Mouse (Mus musculus): ENCODE data around the gene Pkm.

The Pkm gene

GRCm38 (mm10) chr9:59666016-59666415 lies 9.8 kb downstream of the Pkm start:
- no peak for DNase-seq (ENCODE audit: low spot score)

DNA sequence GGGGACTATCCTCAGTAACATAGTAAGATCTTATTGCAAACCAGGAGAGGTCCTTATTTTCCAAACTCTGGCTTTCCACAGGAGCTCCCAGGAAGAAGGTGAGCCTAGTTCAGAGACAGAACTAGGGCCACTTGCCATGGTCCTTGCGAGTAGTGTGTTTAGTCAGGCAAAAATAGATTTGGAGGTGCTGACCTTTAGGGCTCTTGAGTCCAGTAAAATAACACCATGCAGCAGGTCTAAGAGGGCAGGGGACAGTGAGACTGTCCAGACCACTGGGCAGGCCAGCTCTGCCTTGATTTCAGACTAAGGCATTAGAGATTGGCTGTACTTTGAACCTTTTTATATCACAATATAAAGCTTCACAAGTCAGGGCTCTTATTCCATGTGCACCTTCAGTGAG lies 10.6 kb downstream of the Pkm start:
- DNase-seq (ENCODE audit: low spot score) = no peak

- no peak for DNase-seq (ENCODE audit: low spot score)
These were observed 11.1 kb downstream of the Pkm start for GRCm38 (mm10) chr9:59667250-59667649.

- peak; percentile 46 for DNase-seq (ENCODE audit: low spot score)
These were observed 11.7 kb downstream of the Pkm start for GRCm38 (mm10) chr9:59667904-59668303.

GRCm38 (mm10) chr9:59668473-59668872 lies 12.3 kb downstream of the Pkm start:
- DNase-seq (ENCODE audit: low spot score) = no peak

DNA sequence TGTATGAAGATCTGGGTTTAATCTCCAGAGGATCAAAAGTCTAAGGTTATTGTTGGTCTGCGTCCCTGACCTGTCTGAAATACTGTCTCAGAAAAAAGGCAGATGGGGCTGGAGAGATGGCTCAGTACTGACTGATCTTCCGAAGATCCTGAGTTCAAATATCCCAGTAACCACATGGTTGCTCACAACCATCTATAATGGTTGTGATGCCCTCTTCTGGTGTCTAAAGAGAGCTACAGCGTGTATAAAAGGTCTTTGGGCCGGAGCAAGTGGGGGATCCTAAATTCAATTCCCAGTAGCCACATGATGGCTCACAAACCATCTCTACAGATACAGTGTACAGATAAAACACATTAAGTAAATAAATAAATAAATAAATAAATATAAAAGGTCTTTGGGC lies 13.0 kb downstream of the Pkm start:
- no peak for DNase-seq (ENCODE audit: low spot score)

GRCm38 (mm10) chr9:59672195-59672894 lies 16.2 kb downstream of the Pkm start:
- no peak for DNase-seq (ENCODE audit: low spot score)

- no peak for DNase-seq (ENCODE audit: low spot score)
These were observed 17.3 kb downstream of the Pkm start for GRCm38 (mm10) chr9:59673427-59673826.

- DNase-seq (ENCODE audit: low spot score) = no peak
These were observed 19.4 kb downstream of the Pkm start for GRCm38 (mm10) chr9:59675598-59675997.

DNA sequence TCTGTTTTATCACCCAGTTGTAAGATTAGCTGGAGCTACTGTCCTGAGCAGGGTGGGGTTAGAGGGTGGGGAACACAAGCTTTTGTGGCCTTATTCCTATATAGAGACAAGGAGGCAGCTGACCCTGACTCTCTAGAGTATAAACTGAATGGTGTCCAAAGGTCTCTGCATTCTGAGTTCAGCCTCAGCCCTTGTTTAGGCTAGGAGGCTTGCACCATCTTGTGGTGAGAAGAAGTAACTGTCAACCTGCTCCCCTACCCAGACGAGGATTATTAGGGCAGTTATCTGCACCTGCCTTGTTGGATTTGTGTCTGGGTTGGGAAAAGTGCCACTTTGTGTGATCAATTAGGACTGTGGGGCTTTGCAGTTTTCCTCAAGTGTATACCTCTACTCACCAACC lies 22.1 kb downstream of the Pkm start:
- peak; percentile 56 for DNase-seq (ENCODE audit: low spot score)

GRCm38 (mm10) chr9:59679678-59680533 lies 23.7 kb downstream of the Pkm start, which contains the start of gene Gramd2:
Gene Gramd2 (plus strand): TSS chr9:59680144.
- DNase-seq (ENCODE audit: low spot score) = peak; percentile 91

DNA sequence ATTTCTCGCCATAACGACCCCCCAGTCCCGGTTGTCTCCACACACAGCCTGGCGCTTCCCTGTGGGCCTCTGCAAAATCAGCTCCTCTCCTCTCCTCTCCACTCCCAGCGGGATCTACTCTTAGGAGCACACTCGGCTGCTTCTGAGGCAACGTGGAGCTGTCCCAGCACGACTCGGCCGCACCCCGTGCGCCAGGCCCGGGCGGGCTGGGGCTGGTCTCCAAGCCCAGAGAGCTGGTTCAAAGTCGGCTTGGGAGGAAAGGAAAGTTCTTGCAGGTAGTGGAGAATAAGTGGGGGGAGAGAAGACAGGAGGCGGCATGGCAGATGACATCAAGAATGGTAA lies 24.3 kb downstream of the Pkm start:
- peak; percentile 44 for DNase-seq (ENCODE audit: low spot score)

DNA sequence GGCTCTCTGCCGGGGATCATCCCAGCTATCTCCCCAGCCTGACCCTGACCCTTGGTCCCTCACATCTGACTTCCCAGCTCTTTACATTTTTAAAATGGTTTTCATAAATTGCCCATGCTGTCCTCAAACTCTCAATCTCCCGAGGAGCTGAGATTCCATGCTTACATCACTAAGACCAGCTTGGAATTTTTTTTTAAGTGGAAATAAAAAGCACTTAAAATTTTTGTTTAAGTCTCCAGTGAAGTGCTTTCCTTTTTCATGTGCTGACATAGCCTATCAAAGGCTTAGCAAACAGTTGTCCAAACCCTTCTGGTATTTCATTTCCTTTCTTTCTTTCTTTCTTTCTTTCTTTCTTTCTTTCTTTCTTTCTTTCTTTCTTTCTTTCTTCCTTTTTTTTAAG lies 27.9 kb downstream of the Pkm start:
- DNase-seq (ENCODE audit: low spot score) = no peak

- peak; percentile 67 for DNase-seq (ENCODE audit: low spot score)
These were observed 31.4 kb downstream of the Pkm start for GRCm38 (mm10) chr9:59687416-59688046.

GRCm38 (mm10) chr9:59691635-59692094 lies 35.5 kb downstream of the Pkm start:
- no peak for DNase-seq (ENCODE audit: low spot score)

DNA sequence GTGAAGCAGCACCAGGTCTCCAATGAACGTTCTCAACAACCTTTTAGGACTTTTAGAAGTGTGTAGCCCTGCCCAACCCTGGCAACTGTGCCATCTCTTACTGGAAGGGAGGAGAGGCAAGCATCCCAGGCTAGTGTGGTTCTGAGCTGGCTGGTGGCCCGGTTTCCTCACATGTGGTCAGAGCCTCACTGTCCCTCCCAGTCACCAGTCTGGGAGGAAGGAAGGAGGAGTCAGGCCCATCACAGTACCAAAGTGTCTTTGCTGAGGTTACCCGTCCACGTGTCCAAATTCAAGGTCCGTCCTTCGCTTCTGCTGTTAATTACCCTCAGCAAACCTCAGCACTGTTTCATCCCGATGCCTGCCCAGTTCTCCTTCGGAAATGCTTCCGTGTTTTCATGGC lies 36.0 kb downstream of the Pkm start:
- no peak for DNase-seq (ENCODE audit: low spot score)

DNA sequence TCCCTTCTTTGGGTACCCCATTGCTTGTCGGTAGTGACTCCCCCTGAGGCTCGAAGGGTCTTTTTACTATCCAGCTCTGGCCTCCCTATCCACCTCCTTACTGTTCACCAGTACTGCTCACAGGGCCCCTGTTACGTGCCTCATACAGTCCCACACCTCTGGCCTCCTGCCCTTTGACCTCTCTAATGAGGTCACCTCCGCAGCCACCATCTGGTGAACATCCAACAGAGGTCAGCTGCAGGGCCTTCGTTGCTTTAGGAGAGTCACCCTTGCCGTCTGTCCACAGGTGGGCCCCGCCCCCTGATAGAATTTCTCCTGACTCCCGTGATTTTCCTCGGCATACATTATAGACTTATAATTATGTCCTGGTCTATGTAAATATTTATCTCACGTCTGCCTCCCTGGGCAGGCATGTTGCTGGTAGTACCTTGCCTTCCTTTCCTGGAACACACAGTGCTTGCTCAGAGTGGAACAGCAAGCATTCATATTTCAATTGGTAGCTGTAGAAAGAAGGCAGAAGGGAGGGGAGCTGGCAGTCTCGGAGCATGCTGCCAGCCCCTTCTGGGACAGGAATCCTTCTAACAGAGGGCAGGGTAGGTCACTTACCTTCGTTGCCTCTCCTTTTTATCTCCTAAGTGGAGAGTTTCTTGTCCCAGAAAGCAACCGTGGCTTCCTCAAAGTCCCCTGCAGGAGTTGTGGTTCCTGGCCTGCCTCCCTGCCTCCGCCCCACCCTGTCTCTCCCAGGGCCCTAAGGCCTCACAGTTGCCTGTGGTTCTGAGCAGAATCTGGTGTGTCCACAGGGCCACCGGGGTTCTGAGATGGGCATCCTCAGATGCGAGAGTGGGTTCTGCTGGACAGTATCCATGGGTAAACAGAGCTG lies 38.6 kb downstream of the Pkm start:
- DNase-seq (ENCODE audit: low spot score) = peak; percentile 79

DNA sequence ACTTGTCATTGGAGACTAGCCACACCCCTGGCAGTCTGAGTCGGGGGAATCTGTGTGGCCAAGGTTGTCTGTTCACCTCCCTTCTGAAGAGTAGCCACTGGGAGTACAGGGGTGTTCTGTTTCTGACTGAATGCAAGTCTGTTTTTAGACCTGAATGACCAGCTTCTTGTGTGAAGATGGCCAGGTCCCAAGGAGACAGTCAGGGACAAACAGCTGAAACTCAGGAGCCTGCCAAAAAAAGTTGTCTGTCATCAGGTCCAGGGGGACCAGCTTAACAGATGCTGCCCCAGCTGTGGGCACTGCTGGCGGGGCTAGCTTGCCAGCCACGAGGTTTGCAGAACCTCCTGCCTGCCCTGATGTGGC lies 39.3 kb downstream of the Pkm start:
- DNase-seq (ENCODE audit: low spot score) = no peak

DNA sequence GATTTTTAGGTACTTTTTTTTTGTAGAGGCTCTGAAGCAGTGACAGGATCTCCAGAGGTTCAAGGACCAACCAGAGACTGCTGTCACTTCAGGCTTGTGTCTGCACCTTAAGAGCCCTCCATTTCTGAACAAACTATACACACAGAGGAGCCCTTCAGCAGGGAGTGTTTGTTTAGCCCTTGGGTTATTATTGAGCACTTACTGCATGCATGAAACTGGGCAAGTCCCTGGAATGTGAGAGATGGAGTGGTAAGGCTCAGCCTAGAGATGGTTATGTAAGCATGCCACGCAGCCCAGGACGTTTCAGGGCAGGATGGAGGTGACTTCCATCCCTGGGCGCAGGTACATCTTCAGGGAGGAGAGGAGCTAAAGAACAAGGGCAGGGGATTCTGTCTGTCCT lies 40.2 kb downstream of the Pkm start:
- no peak for DNase-seq (ENCODE audit: low spot score)

GRCm38 (mm10) chr9:59701094-59701493 lies 44.9 kb downstream of the Pkm start:
- no peak for DNase-seq (ENCODE audit: low spot score)

DNA sequence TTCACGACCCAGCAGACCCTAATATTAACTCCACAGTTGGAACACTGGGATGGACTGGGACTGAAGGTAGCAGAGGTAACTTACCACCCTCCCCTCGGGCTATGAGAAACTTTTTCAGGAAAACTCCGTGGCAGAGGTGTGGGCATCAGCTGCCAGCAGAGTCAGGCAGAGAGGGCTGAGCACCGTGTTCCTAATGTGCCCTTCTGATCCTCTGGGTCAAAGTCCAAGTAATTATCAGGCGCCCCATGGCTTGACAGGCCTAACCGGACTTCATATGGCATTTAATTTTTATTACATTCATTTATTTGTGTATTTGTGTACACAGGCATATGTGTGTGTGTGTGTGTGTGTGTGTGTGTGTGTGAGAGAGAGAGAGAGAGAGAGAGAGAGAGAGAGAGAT lies 46.9 kb downstream of the Pkm start:
- DNase-seq (ENCODE audit: low spot score) = no peak

All from yolk sac, embryonic 10.5 days (tissue).